Mouse (Mus musculus): ENCODE measurements around the gene Ntrk2. TPM values are rescaled to one million over a fixed set of nuclear protein-coding genes. Genes with fewer than 3 reads are reported as not detected.

The Ntrk2 gene
- polyA plus RNA-seq, 3 experiments from 2014 or later = 0.07 TPM; not detected in 2

DNA sequence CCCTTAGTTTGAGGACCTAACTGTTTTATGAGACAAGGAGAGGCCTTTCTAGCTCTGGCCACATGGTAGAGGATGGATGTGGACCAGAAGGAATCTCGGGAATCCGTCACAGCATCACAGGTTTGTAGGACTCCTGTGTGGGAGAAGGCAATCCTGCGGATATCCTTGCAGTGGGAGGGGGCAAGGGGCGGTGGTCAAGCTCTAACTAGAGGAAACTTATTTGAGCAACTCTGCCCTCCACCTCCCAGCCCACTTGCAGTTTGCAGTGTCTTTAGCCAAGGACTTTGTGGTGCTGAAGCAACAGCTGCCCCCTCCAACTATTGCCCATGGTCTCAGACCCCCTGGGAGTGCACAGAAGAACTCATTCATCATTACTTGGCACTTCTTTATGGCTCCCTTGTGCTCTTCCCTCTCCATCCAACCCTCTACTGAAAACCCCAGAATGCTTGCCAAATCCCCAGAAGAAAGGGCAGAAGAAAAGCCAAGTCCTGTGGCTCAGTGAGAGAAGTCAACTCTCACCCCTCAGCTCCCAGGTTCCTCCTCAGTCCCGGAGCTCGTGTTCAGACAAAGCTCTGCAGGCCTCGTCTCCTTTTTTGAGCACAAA, 336.9 kb downstream of the Ntrk2 start:
- ATAC-seq = no peak

DNA sequence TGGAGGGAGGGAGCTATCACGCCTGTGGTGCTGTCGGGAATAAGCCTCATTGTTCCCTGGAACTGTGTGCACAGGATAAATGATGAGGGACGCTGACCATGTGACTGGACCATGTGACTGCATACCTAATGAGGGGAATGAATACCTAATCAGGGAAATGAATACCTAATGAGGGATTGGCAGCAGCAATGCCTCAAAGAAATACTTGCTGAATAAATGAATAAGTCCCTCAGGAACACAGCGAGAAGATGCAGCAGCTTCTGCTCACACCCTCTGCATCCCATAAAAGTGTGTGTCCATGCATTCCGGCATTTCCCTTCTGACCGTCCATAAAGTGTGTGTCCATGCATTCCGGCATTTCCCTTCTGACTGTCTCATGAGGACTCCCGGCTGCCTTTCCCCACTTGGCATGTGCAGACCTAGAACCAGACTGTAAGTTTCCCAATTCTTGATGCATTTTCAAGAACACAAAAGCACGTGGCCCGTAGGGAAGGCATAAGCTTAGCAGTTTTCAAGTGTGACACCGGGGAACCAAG, 338.0 kb downstream of the Ntrk2 start:
- ATAC-seq = no peak

GRCm38 (mm10) chr13:59145677-59146555, 339.5 kb downstream of the Ntrk2 start:
- ATAC-seq = no peak

- ATAC-seq = no peak
Observed at GRCm38 (mm10) chr13:59146616-59147015, 340.2 kb downstream of the Ntrk2 start.

DNA sequence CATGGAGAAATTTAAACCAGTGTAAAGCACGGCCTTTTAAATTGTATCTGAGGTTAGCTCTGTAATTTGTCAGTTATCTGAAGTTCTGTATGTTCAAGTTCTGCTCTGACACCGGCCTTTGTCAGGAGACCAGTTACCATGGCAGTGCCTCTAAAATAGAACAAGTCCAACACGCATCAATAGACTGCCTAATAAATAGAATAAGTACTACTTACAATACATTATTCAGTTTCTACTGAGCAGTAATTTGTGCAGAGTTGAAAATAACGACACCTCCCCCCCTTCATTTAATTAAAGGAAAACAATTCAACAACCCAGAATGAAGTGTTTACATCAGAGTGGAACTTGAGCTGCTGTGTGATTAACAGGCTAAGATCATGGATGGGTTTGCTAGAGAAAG, 341.6 kb downstream of the Ntrk2 start:
- no peak for ATAC-seq

GRCm38 (mm10) chr13:59148793-59149192, 342.4 kb downstream of the Ntrk2 start:
- no peak for ATAC-seq

- no peak for ATAC-seq
Observed at GRCm38 (mm10) chr13:59164015-59164414, 357.6 kb downstream of the Ntrk2 start.

DNA sequence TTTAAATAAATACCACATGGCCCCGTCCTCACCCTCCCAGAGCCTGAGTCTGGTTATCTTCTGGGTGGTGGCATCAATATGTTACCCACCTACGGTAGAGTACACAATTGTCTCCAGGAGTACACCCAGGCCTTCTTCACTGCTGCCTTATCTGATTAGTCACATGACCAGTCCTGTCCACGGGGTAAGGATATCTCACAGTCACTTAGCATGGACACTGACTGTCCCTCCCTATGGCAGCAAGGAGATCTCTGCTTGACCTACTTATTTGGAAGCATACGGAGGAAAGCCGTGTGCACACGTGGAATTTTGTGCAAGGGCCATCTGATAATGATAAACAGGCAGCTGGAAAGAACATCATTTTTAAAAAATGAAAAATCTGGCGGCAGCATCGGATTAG, 367.5 kb downstream of the Ntrk2 start:
- no peak for ATAC-seq

GRCm38 (mm10) chr13:59176021-59176420, 369.7 kb downstream of the Ntrk2 start:
- no peak for ATAC-seq

GRCm38 (mm10) chr13:59176485-59176884, 370.1 kb downstream of the Ntrk2 start:
- no peak for ATAC-seq

GRCm38 (mm10) chr13:59177003-59177402, 370.6 kb downstream of the Ntrk2 start:
- no peak for ATAC-seq

GRCm38 (mm10) chr13:59179986-59180385, 373.6 kb downstream of the Ntrk2 start:
- ATAC-seq = no peak

GRCm38 (mm10) chr13:59180781-59181180, 374.4 kb downstream of the Ntrk2 start:
- no peak for ATAC-seq

DNA sequence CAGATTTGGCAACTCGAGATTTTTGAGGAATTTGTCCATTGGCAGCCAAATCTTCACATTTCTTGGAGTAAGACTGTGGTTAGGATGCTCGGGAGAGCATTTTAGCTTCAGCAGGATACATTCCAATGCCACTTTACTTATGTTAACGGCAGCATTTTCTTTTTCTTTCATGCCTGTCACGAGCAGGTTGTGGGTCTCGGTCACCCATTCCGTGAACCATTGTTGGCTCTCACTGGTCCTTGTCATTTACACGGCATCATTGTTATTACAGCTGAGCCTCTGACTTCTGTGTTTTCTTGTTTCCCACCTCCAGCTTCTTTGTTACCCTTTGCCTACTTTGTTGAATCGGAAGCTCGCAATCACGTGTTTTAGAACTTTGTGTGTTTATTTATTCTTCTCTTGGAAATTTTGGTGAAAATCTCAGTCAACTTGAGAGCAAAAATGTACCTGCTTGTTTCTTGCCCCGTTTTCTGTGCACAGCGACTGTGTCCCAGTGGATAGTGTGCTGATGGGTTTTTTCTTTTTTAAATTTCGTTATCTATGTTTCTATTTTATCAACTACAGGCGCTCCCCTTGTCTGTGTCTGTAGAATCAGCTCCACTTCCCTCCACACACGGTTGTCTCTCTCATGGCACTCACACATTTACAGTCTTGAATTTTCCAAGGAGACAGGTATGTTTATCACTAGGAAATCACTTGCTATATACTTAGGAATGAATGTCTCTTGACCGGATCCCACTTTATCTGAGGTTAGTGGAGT, 375.0 kb downstream of the Ntrk2 start:
- ATAC-seq = no peak

GRCm38 (mm10) chr13:59182630-59183029, 376.3 kb downstream of the Ntrk2 start:
- ATAC-seq = no peak

Other genes with a start within 250 kb of the Ntrk2 start
- under 1 TPM in 1 of 3 experiments, not detected in 2; 0.11 TPM for gene Slc28a3, start 195.7 kb upstream of the Ntrk2 start, polyA plus RNA-seq (2017; shearing (Covaris generic))

Data from inflammation-experienced regulatory T-cells, adult 6 months (primary cell).